21 mouse cellular contexts compared by ENCODE assay signal in genomic region chr8:113066170-113066708, GRCm38 (mm10).
A peak's percentile ranks its signal among the peaks of the same experiment; 100 is the strongest.
DNase-seq lines count a peak whose midpoint lies in the region; ATAC-seq lines count a peak whose summit lies in the region.
"Had no signal": no experiment of that assay in that cellular context is flagged by ENCODE, and none has a peak within 500 bp of the region (broad histone marks: within the 10 kb centered on the region; RNA-seq: fewer than 3 reads in every experiment).

No protein-coding gene starts in this region.

- WGBS in kidney, embryonic 15.5 days = 61% methylated on average over 6 of the region's 6 CpGs
- WGBS in midbrain, embryonic 14.5 days = 61% methylated on average over 6 of the region's 6 CpGs
- WGBS in midbrain, embryonic 13.5 days = 57% methylated on average over 6 of the region's 6 CpGs

- H3K4me1 ChIP-seq in kidney, embryonic 15.5 days = no peaks in the 10 kb centered on the region
- no peaks in the 10 kb centered on the region for H3K4me1 ChIP-seq in midbrain, embryonic 14.5 days (ENCODE audit: control insufficient read depth, insufficient read depth, low read length)
- H3K4me1 ChIP-seq in midbrain, embryonic 13.5 days (replicated peaks) = no peaks in the 10 kb centered on the region
- H3K4me1 ChIP-seq: embryonic facial prominence, embryonic 12.5 days; heart, embryonic 13.5 days; midbrain, embryonic 10.5 days had no signal

- H3K9me3 ChIP-seq in kidney, embryonic 15.5 days (replicated peaks) = no peaks in the 10 kb centered on the region
- no peaks in the 10 kb centered on the region for H3K9me3 ChIP-seq in midbrain, embryonic 14.5 days (ENCODE audit: control insufficient read depth, low read length)
- no peaks in the 10 kb centered on the region for H3K9me3 ChIP-seq in midbrain, embryonic 13.5 days
- H3K9me3 ChIP-seq: embryonic facial prominence, embryonic 12.5 days; heart, embryonic 13.5 days; midbrain, embryonic 10.5 days; neural tube, embryonic 13.5 days had no signal

- no peaks in the 10 kb centered on the region for H3K36me3 ChIP-seq in kidney, embryonic 15.5 days
- H3K36me3 ChIP-seq in midbrain, embryonic 14.5 days (ENCODE audit: control insufficient read depth, insufficient read depth, low read length) = no peaks in the 10 kb centered on the region
- no peaks in the 10 kb centered on the region for H3K36me3 ChIP-seq in midbrain, embryonic 13.5 days
- H3K36me3 ChIP-seq: embryonic facial prominence, embryonic 12.5 days; heart, embryonic 13.5 days; midbrain, embryonic 10.5 days; neural tube, embryonic 13.5 days had no signal

- no peak overlapping the region for H3K27ac ChIP-seq in kidney, embryonic 15.5 days
- no peak overlapping the region for H3K27ac ChIP-seq in midbrain, embryonic 14.5 days (replicated peaks; ENCODE audit: low read depth, low read length)
- H3K27ac ChIP-seq in midbrain, embryonic 13.5 days = no peak overlapping the region
- H3K27ac ChIP-seq: embryonic facial prominence, embryonic 12.5 days; heart, embryonic 13.5 days; liver, embryonic 14.5 days; macrophage; midbrain, embryonic 10.5 days; neural tube, embryonic 13.5 days had no signal

- H3K4me2 ChIP-seq in kidney, embryonic 15.5 days = no peak overlapping the region
- no peak overlapping the region for H3K4me2 ChIP-seq in midbrain, embryonic 14.5 days (ENCODE audit: low read length)
- H3K4me2 ChIP-seq in midbrain, embryonic 13.5 days (replicated peaks) = no peak overlapping the region
- H3K4me2 ChIP-seq: embryonic facial prominence, embryonic 12.5 days; heart, embryonic 13.5 days; neural tube, embryonic 13.5 days had no signal

- DNase-seq in cerebellum, postnatal 25 days = peak; percentile 15
- DNase-seq in cerebellum, adult 18-20 months = no peak
- peak; percentile 6 to 8 for DNase-seq in kidney, adult 8-10 months
- DNase-seq in midbrain, embryonic 14.5 days = peak; percentile 9
- DNase-seq in retina, postnatal 1 day = peak; percentile 11
- no peak for DNase-seq in adrenal gland, postnatal 14 days
- DNase-seq: gastrocnemius, postnatal 14 days; heart, adult 18-20 months; right cerebral cortex, postnatal 14 days; spleen, adult 18-20 months; thymus, postnatal 25 days had no signal

- H3K9ac ChIP-seq in kidney, embryonic 15.5 days = no peak overlapping the region
- H3K9ac ChIP-seq in midbrain, embryonic 14.5 days (replicated peaks; ENCODE audit: low read length) = no peak overlapping the region
- H3K9ac ChIP-seq in midbrain, embryonic 13.5 days (replicated peaks) = no peak overlapping the region
- H3K9ac ChIP-seq: embryonic facial prominence, embryonic 12.5 days; heart, embryonic 13.5 days; liver, embryonic 14.5 days; neural tube, embryonic 13.5 days had no signal

- no peak overlapping the region for H3K4me3 ChIP-seq in kidney, embryonic 15.5 days (replicated peaks)
- no peak overlapping the region for H3K4me3 ChIP-seq in midbrain, embryonic 14.5 days (replicated peaks; ENCODE audit: low read depth, low read length)
- no peak overlapping the region for H3K4me3 ChIP-seq in midbrain, embryonic 13.5 days (replicated peaks)
- H3K4me3 ChIP-seq: embryonic facial prominence, embryonic 12.5 days; erythroblast, embryonic 14.5 days; heart, embryonic 13.5 days; midbrain, embryonic 10.5 days; neural tube, embryonic 13.5 days had no signal

- no peak for ATAC-seq in kidney, embryonic 15.5 days (replicated peaks; ENCODE audit: low FRiP score)
- ATAC-seq in midbrain, embryonic 14.5 days (ENCODE audit: low FRiP score, low TSS enrichment) = no peak
- no peak for ATAC-seq in midbrain, embryonic 13.5 days

- no peaks in the 10 kb centered on the region for H3K27me3 ChIP-seq in kidney, embryonic 15.5 days
- no peaks in the 10 kb centered on the region for H3K27me3 ChIP-seq in midbrain, embryonic 14.5 days (ENCODE audit: control insufficient read depth, insufficient read depth, low read length)
- H3K27me3 ChIP-seq in midbrain, embryonic 13.5 days = no peaks in the 10 kb centered on the region
- H3K27me3 ChIP-seq: CH12.LX; embryonic facial prominence, embryonic 12.5 days; heart, embryonic 13.5 days; neural tube, embryonic 13.5 days had no signal

Comparison
In these comparisons a context has a peak if more than half of its experiments do, and no peak if none do; other contexts are left out.
1. DNase-seq: peak in cerebellum, postnatal 25 days (2 of 2), kidney, adult 8-10 months (2 of 2), midbrain, embryonic 14.5 days (single experiment) and retina, postnatal 1 day (single experiment); none in cerebellum, adult 18-20 months (0 of 2) and adrenal gland, postnatal 14 days (single experiment).